Mouse (Mus musculus) forebrain, embryonic 12.5 days (tissue): ENCODE results near the gene Mtnr1a. TPM values are rescaled to one million over a fixed set of nuclear protein-coding genes. Genes with fewer than 3 reads are reported as not detected.

Source experiments
- ATAC-seq: fragments of 200-750 bp; cut with Nextera tagmentation; 2 replicates; pipeline ENCODE4 v1.8.0; 2017; ENCODE audit warnings: moderate TSS enrichment; ENCODE audit not compliant: low FRiP score
- H3K27ac ChIP-seq: fragments of 300-500 bp; sonication (generic); 2 replicates; pipeline ENCODE4 v1.5.1; 2016; ENCODE audit warnings: mild to moderate bottlenecking
- H3K27me3 ChIP-seq: fragments of 300-500 bp; sonication (generic); 2 replicates; pipeline ENCODE4 v1.6.1; 2016; ENCODE audit warnings: mild to moderate bottlenecking
- H3K36me3 ChIP-seq: fragments of 300-500 bp; sonication (generic); replicated peaks from 2 replicates; pipeline ENCODE4 v1.6.1; 2016; ENCODE audit warnings: mild to moderate bottlenecking
- H3K4me1 ChIP-seq: fragments of 300-500 bp; sonication (generic); 2 replicates; pipeline ENCODE4 v1.6.1; 2016
- H3K4me2 ChIP-seq: fragments of 300-500 bp; sonication (generic); 2 replicates; pipeline ENCODE4 v1.6.1; 2016; ENCODE audit warnings: mild to moderate bottlenecking, moderate library complexity
- H3K4me3 ChIP-seq: fragments of 300-500 bp; sonication (generic); replicated peaks from 2 replicates; pipeline ENCODE4 v1.5.1; 2016; ENCODE audit warnings: mild to moderate bottlenecking
- H3K9ac ChIP-seq: fragments of 300-500 bp; sonication (generic); 2 replicates; pipeline ENCODE4 v1.6.1; 2016; ENCODE audit warnings: mild to moderate bottlenecking
- H3K9me3 ChIP-seq: fragments of 300-500 bp; sonication (generic); 2 replicates; pipeline ENCODE4 v1.6.1; 2016
- WGBS: fragments of 180-500 bp; shearing (Covaris S2); methylation state at CpG from one replicate; pipeline ENCODE4 v1.1.7; 2016; 5-methylcytosine and 5-hydroxymethylcytosine counted together
- polyA plus RNA-seq: library from polyadenylated mRNA; unstranded; fragments of >200 nt; fragmentation: Nextera tagmentation; extraction: Ambion mirVana; gene quantifications from 2 replicates; pipeline ENCODE4 v1.2.1, GENCODE M21; 2016

The Mtnr1a gene
- polyA plus RNA-seq = 0.11 TPM in 1 of 2 replicates, not detected in the other

- Histone ChIP-seq H3K4me2 (peak within 1 kb of the TSS; percentile 78), H3K27me3 (0 out of 2 replicates have a peak, but pooled peaks cover 2% of the 10 kb centered on the region), H3K4me3 (peak within 1 kb of the TSS; percentile 36), H3K9me3 (no peaks in the 10 kb centered on the region), H3K4me1 (peaks cover 12% of the 10 kb centered on the region), H3K36me3 (no peaks in the 10 kb centered on the region), H3K9ac (peak within 1 kb of the TSS; percentile 49), H3K27ac (no peak within 1 kb of the TSS)
- 6% methylated on average over 29 of the region's 29 CpGs for WGBS
- ATAC-seq = peak; percentile 90
Observed at GRCm38 (mm10) chr8:45068759-45069386, at the start of gene Mtnr1a. Mtnr1a (plus strand) TSS chr8:45069137.

GRCm38 (mm10) chr8:45019241-45019640 is 49.7 kb upstream of the Mtnr1a start:
- no peak overlapping the region for H3K9ac ChIP-seq
- H3K27me3 ChIP-seq = no peaks in the 10 kb centered on the region
- ATAC-seq = no peak
- no peak overlapping the region for H3K4me2 ChIP-seq
- no peaks in the 10 kb centered on the region for H3K9me3 ChIP-seq
- H3K27ac ChIP-seq = no peak overlapping the region
- WGBS = 75% methylated on average over 5 of the region's 5 CpGs
- peaks cover 64% of the 10 kb centered on the region for H3K36me3 ChIP-seq
- no peak overlapping the region for H3K4me3 ChIP-seq
- no peaks in the 10 kb centered on the region for H3K4me1 ChIP-seq

GRCm38 (mm10) chr8:45021171-45021570 is 47.8 kb upstream of the Mtnr1a start:
- Histone ChIP-seq H3K4me2 (no peak overlapping the region), H3K9me3 (no peaks in the 10 kb centered on the region), H3K36me3 (peaks cover 67% of the 10 kb centered on the region), H3K9ac (no peak overlapping the region), H3K4me1 (no peaks in the 10 kb centered on the region), H3K27ac (no peak overlapping the region), H3K27me3 (no peaks in the 10 kb centered on the region), H3K4me3 (no peak overlapping the region)
- 90% methylated on average over 5 of the region's 5 CpGs for WGBS
- ATAC-seq = no peak

GRCm38 (mm10) chr8:45021911-45022665 is 46.8 kb upstream of the Mtnr1a start:
- Histone ChIP-seq H3K4me2 (no peak overlapping the region), H3K4me3 (no peak overlapping the region), H3K9me3 (no peaks in the 10 kb centered on the region), H3K9ac (no peak overlapping the region), H3K4me1 (no peaks in the 10 kb centered on the region), H3K27me3 (no peaks in the 10 kb centered on the region), H3K27ac (no peak overlapping the region), H3K36me3 (peaks cover 73% of the 10 kb centered on the region)
- 94% methylated on average over 21 of the region's 21 CpGs for WGBS
- no peak for ATAC-seq

- ATAC-seq = no peak
Observed at GRCm38 (mm10) chr8:45028081-45028497, 40.8 kb upstream of the Mtnr1a start.

GRCm38 (mm10) chr8:45038350-45038749 is 30.6 kb upstream of the Mtnr1a start:
- ATAC-seq = 0 out of 2 replicates have a peak, but pooled peaks have one; percentile 57
- peaks cover 95% of the 10 kb centered on the region for H3K36me3 ChIP-seq
- WGBS = 92% methylated on average over 15 of the region's 15 CpGs

More at GRCm38 (mm10) chr8:45028081-45028497, 40.8 kb upstream of the Mtnr1a start:
- H3K9ac ChIP-seq = no peak overlapping the region
- no peaks in the 10 kb centered on the region for H3K27me3 ChIP-seq
- peaks cover 81% of the 10 kb centered on the region for H3K36me3 ChIP-seq
- no peaks in the 10 kb centered on the region for H3K4me1 ChIP-seq
- WGBS = 86% methylated on average over 6 of the region's 6 CpGs
- no peak overlapping the region for H3K4me2 ChIP-seq
- no peak overlapping the region for H3K27ac ChIP-seq
- no peak overlapping the region for H3K4me3 ChIP-seq
- no peaks in the 10 kb centered on the region for H3K9me3 ChIP-seq

GRCm38 (mm10) chr8:45044160-45044559 is 24.8 kb upstream of the Mtnr1a start:
- H3K36me3 ChIP-seq = peaks cover 77% of the 10 kb centered on the region
- no peaks in the 10 kb centered on the region for H3K9me3 ChIP-seq
- 96% methylated on average over 26 of the region's 26 CpGs for WGBS
- H3K9ac ChIP-seq = no peak overlapping the region
- ATAC-seq = no peak
- H3K27me3 ChIP-seq = no peaks in the 10 kb centered on the region
- H3K4me1 ChIP-seq = no peaks in the 10 kb centered on the region
- H3K4me2 ChIP-seq = no peak overlapping the region
- no peak overlapping the region for H3K4me3 ChIP-seq
- no peak overlapping the region for H3K27ac ChIP-seq

More at GRCm38 (mm10) chr8:45038350-45038749, 30.6 kb upstream of the Mtnr1a start:
- no peak overlapping the region for H3K4me3 ChIP-seq
- no peaks in the 10 kb centered on the region for H3K27me3 ChIP-seq
- no peaks in the 10 kb centered on the region for H3K4me1 ChIP-seq
- no peaks in the 10 kb centered on the region for H3K9me3 ChIP-seq
- no peak overlapping the region for H3K9ac ChIP-seq
- no peak overlapping the region for H3K4me2 ChIP-seq
- H3K27ac ChIP-seq = no peak overlapping the region

- Histone ChIP-seq H3K27ac (no peak overlapping the region), H3K4me3 (no peak overlapping the region), H3K4me2 (no peak overlapping the region), H3K9ac (no peak overlapping the region), H3K27me3 (no peaks in the 10 kb centered on the region), H3K36me3 (peaks cover 59% of the 10 kb centered on the region), H3K4me1 (no peaks in the 10 kb centered on the region), H3K9me3 (no peaks in the 10 kb centered on the region)
- WGBS = 92% methylated on average over 8 of the region's 8 CpGs
- no peak for ATAC-seq
Observed at GRCm38 (mm10) chr8:45050451-45050850, 18.5 kb upstream of the Mtnr1a start.

- 96% methylated on average over 30 of the region's 30 CpGs for WGBS
- Histone ChIP-seq H3K27ac (no peak overlapping the region), H3K9ac (no peak overlapping the region), H3K9me3 (no peaks in the 10 kb centered on the region), H3K4me3 (no peak overlapping the region), H3K4me2 (no peak overlapping the region), H3K27me3 (no peaks in the 10 kb centered on the region), H3K4me1 (no peaks in the 10 kb centered on the region), H3K36me3 (peaks cover 62% of the 10 kb centered on the region)
- ATAC-seq = no peak
Observed at GRCm38 (mm10) chr8:45051236-45051635, 17.7 kb upstream of the Mtnr1a start.

GRCm38 (mm10) chr8:45052205-45052604 is 16.7 kb upstream of the Mtnr1a start:
- ATAC-seq = peak; percentile 41; the same call in 1 of the 2 replicates
- H3K9ac ChIP-seq = no peak overlapping the region
- no peak overlapping the region for H3K4me3 ChIP-seq
- H3K27ac ChIP-seq = no peak overlapping the region
- no peak overlapping the region for H3K4me2 ChIP-seq
- H3K4me1 ChIP-seq = no peaks in the 10 kb centered on the region
- no peaks in the 10 kb centered on the region for H3K9me3 ChIP-seq
- no peaks in the 10 kb centered on the region for H3K27me3 ChIP-seq
- 81% methylated on average over 1 of the region's 1 CpGs for WGBS
- peaks cover 57% of the 10 kb centered on the region for H3K36me3 ChIP-seq

- Histone ChIP-seq H3K27me3 (no peaks in the 10 kb centered on the region), H3K9me3 (no peaks in the 10 kb centered on the region), H3K4me2 (no peak overlapping the region), H3K9ac (no peak overlapping the region), H3K4me3 (no peak overlapping the region), H3K4me1 (no peaks in the 10 kb centered on the region), H3K36me3 (peaks cover 57% of the 10 kb centered on the region), H3K27ac (no peak overlapping the region)
- no peak for ATAC-seq
- WGBS = 94% methylated on average over 9 of the region's 9 CpGs
Observed at GRCm38 (mm10) chr8:45052618-45053017, 16.3 kb upstream of the Mtnr1a start.

GRCm38 (mm10) chr8:45055500-45055899 is 13.4 kb upstream of the Mtnr1a start:
- no peak overlapping the region for H3K4me2 ChIP-seq
- no peaks in the 10 kb centered on the region for H3K27me3 ChIP-seq
- ATAC-seq = no peak
- no peak overlapping the region for H3K9ac ChIP-seq
- H3K4me1 ChIP-seq = no peaks in the 10 kb centered on the region
- WGBS = 96% methylated on average over 3 of the region's 3 CpGs
- H3K9me3 ChIP-seq = no peaks in the 10 kb centered on the region
- H3K27ac ChIP-seq = no peak overlapping the region
- H3K4me3 ChIP-seq = no peak overlapping the region
- peaks cover 44% of the 10 kb centered on the region for H3K36me3 ChIP-seq
